Mouse (Mus musculus) hindbrain, embryonic 10.5 days (tissue): Measurements from ENCODE around the gene Tmem102. TPM values are rescaled to one million over a fixed set of nuclear protein-coding genes. Genes with fewer than 3 reads are reported as not detected.

Experiments
- DNase-seq: peaks from one replicate; pipeline ENCODE4 v3.0.0-alpha.2; 2017; ENCODE audit warnings: low spot score
- H3K27ac ChIP-seq: fragments of 300-500 bp; sonication (generic); 2 replicates; pipeline ENCODE4 v1.5.1; 2016; ENCODE audit warnings: mild to moderate bottlenecking, moderate library complexity
- H3K27me3 ChIP-seq: fragments of 300-500 bp; sonication (generic); 2 replicates; pipeline ENCODE4 v1.6.1; 2016; ENCODE audit warnings: mild to moderate bottlenecking; ENCODE audit not compliant: poor library complexity, insufficient read depth, severe bottlenecking
- H3K36me3 ChIP-seq: fragments of 300-500 bp; sonication (generic); 2 replicates; pipeline ENCODE4 v1.6.1; 2016; ENCODE audit warnings: mild to moderate bottlenecking, moderate library complexity
- H3K4me1 ChIP-seq: fragments of 300-500 bp; sonication (generic); replicated peaks from 2 replicates; pipeline ENCODE4 v1.6.1; 2016; ENCODE audit warnings: mild to moderate bottlenecking
- H3K4me3 ChIP-seq: fragments of 300-500 bp; sonication (generic); 2 replicates; pipeline ENCODE4 v1.5.1; 2016; ENCODE audit warnings: mild to moderate bottlenecking, moderate library complexity
- H3K9me3 ChIP-seq: fragments of 300-500 bp; sonication (generic); 2 replicates; pipeline ENCODE4 v1.6.1; 2016; ENCODE audit warnings: mild to moderate bottlenecking, moderate library complexity
- WGBS: fragments of 180-500 bp; shearing (Covaris S2); methylation state at CpG from one replicate; pipeline ENCODE4 v1.1.7; 2016; 5-methylcytosine and 5-hydroxymethylcytosine counted together
- polyA plus RNA-seq: library from polyadenylated mRNA; unstranded; fragments of >200 nt; fragmentation: Nextera tagmentation; extraction: Ambion mirVana; gene quantifications from 2 replicates; pipeline ENCODE4 v1.2.1, GENCODE M21; 2016

Gene Tmem102
- polyA plus RNA-seq, 1 experiment from 2014 or later: 1.3 TPM

- H3K4me1 ChIP-seq: peaks cover 22% of the 10 kb centered on the region
- H3K4me3 ChIP-seq: no peak overlapping the region
- H3K36me3 ChIP-seq: peaks cover 11% of the 10 kb centered on the region
- DNase-seq: no peak
- H3K27me3 ChIP-seq: peaks cover 52% of the 10 kb centered on the region
- H3K9me3 ChIP-seq: no peaks in the 10 kb centered on the region
- no peak overlapping the region for H3K27ac ChIP-seq
- WGBS: 69% methylated on average over 10 of the region's 10 CpGs
These were observed 29.7 kb downstream of the Tmem102 start for GRCm38 (mm10) chr11:69775716-69776115.

DNA sequence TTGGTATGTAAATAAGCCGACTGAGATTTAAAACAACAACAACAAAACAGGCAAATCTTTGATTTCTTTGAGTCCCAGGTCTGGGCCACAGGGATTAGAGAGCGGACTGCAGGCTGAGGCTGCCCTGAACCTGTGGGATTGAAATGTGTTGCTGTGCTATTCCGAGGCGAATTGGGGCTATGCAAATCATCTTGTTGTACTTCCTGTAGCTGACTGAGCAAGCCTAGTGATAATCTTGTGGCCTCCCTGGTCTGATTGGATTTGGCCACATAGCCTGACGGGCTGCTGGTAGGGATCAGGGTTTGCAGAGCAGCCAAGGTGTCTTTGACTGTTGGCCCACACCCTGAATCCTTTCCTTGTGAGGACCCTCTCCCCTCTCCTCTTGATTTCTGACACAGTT, 30.5 kb downstream of the Tmem102 start:
- 60% methylated on average over 5 of the region's 5 CpGs for WGBS

GRCm38 (mm10) chr11:69767625-69767909, 37.9 kb downstream of the Tmem102 start:
- WGBS: 67% methylated on average over 4 of the region's 4 CpGs
- H3K4me3 ChIP-seq: no peak overlapping the region
- peaks cover 30% of the 10 kb centered on the region for H3K4me1 ChIP-seq

More for the DNA sequence above, 30.5 kb downstream of the Tmem102 start:
- Histone ChIP-seq H3K4me3 (no peak overlapping the region), H3K9me3 (no peaks in the 10 kb centered on the region), H3K27me3 (peaks cover 48% of the 10 kb centered on the region), H3K4me1 (peaks cover 22% of the 10 kb centered on the region), H3K36me3 (peaks cover 11% of the 10 kb centered on the region), H3K27ac (no peak overlapping the region)
- no peak for DNase-seq

DNA sequence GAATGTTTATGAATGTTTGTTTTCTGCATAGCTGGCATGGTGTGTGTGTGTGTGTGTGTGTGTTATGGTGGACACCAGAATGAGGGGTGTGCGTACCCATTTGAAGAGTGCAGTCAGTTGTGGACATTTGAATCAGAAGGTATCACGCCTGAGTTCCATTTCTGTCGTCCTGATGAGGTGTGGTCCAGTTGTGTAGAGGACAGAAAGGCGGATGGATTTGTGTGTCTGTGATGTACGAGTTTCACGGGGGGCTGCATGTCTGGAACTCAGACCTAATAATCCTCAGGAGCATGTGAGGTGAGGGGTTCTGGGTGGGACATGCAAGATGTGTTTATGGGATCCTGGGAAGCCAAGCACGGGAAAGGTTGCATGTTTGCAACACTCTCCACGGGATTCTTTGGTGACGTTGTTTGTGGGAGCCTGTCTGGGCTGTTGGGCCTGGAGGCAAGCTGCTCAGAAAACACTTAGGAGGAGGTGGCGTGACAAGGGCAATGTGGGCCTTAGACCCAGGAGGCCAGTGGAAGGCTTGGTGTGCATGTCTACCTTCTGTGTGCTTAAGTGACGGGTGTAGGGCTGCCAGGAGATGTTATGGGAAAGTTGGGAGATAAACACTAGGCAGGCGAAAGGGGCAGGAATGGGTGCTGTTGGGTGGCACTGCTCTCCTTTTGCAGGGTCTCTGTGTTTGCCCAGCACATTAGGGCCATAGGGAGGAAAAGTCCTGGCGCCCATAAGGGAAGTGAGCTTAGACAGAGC, 38.4 kb downstream of the Tmem102 start:
- WGBS: 69% methylated on average over 13 of the region's 13 CpGs
- Histone ChIP-seq H3K9me3 (no peaks in the 10 kb centered on the region), H3K4me3 (peak overlapping the region; percentile 85), H3K4me1 (peaks cover 30% of the 10 kb centered on the region), H3K36me3 (no peaks in the 10 kb centered on the region), H3K27me3 (peaks cover 13% of the 10 kb centered on the region; the same call in 1 of the 2 replicates), H3K27ac (0 out of 2 replicates have a peak overlapping the region, but pooled peaks have one; percentile 94)
- DNase-seq: no peak

More at GRCm38 (mm10) chr11:69767625-69767909, 37.9 kb downstream of the Tmem102 start:
- Histone ChIP-seq H3K36me3 (no peaks in the 10 kb centered on the region), H3K9me3 (no peaks in the 10 kb centered on the region), H3K27ac (no peak overlapping the region), H3K27me3 (peaks cover 13% of the 10 kb centered on the region; the same call in 1 of the 2 replicates)
- no peak for DNase-seq

DNA sequence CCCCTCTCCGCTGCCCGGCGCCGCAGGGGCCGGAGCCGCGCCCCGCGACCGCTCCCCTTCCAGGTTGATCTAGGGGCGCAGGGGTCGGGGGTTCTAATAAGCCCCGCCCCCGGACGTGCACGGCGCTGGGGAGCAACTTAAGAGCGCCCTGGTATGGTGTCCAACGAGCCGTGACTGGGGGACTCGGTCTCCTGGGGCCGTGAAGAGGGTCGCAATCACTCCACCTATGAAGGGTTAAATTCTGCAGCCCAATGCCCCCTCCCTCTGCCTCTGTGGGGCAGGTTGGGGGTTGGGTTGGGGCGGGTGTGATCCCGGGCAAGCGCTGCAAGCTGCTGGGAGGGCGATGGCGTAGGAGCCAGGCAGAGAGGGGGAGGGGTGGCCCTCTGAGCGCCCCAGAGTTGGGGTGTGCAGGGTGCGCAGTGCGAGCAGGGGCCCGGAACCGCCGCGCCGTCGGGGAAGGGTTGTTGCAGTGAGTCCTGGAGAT, 39.3 kb downstream of the Tmem102 start:
- WGBS: under 1% methylated on average over 37 of the region's 37 CpGs
- H3K4me3 ChIP-seq: peak overlapping the region; percentile 85
- H3K4me1 ChIP-seq: peaks cover 33% of the 10 kb centered on the region
- H3K27me3 ChIP-seq: peaks cover 13% of the 10 kb centered on the region; the same call in 1 of the 2 replicates
- peak overlapping the region; percentile 94 for H3K27ac ChIP-seq
- no peaks in the 10 kb centered on the region for H3K36me3 ChIP-seq
- DNase-seq: peak; percentile 57
- no peaks in the 10 kb centered on the region for H3K9me3 ChIP-seq

GRCm38 (mm10) chr11:69765221-69766125, 40.0 kb downstream of the Tmem102 start, which contains the start of gene Zbtb4:
Zbtb4 (plus strand) TSS chr11:69765912.
- H3K9me3 ChIP-seq: no peaks in the 10 kb centered on the region
- H3K27me3 ChIP-seq: peaks cover 13% of the 10 kb centered on the region; the same call in 1 of the 2 replicates
- peaks cover 39% of the 10 kb centered on the region for H3K4me1 ChIP-seq
- H3K4me3 ChIP-seq: peak within 1 kb of the TSS; percentile 85
- WGBS: 18% methylated on average over 54 of the region's 55 CpGs
- H3K36me3 ChIP-seq: no peaks in the 10 kb centered on the region
- peak; percentile 46 for DNase-seq
- peak within 1 kb of the TSS; percentile 94 for H3K27ac ChIP-seq

GRCm38 (mm10) chr11:69763551-69763950, 41.9 kb downstream of the Tmem102 start:
- Histone ChIP-seq H3K27me3 (peaks cover 13% of the 10 kb centered on the region; the same call in 1 of the 2 replicates), H3K9me3 (no peaks in the 10 kb centered on the region), H3K4me1 (peaks cover 54% of the 10 kb centered on the region), H3K36me3 (no peaks in the 10 kb centered on the region), H3K27ac (no peak overlapping the region), H3K4me3 (no peak overlapping the region)
- WGBS: 70% methylated on average over 7 of the region's 7 CpGs
- no peak for DNase-seq

GRCm38 (mm10) chr11:69761868-69762267, 43.6 kb downstream of the Tmem102 start, which contains the start of gene Slc35g3:
Slc35g3 (minus strand) TSS chr11:69761968.
- whole genome bisulfite sequencing: 77% methylated on average over 1 of the region's 1 CpGs
- Histone ChIP-seq H3K36me3 (no peaks in the 10 kb centered on the region), H3K4me1 (peaks cover 47% of the 10 kb centered on the region), H3K9me3 (no peaks in the 10 kb centered on the region), H3K27me3 (peaks cover under 1% of the 10 kb centered on the region; the same call in 1 of the 2 replicates), H3K27ac (peak within 1 kb of the TSS; percentile 97), H3K4me3 (peak within 1 kb of the TSS; percentile 21)
- no peak for DNase-seq

DNA sequence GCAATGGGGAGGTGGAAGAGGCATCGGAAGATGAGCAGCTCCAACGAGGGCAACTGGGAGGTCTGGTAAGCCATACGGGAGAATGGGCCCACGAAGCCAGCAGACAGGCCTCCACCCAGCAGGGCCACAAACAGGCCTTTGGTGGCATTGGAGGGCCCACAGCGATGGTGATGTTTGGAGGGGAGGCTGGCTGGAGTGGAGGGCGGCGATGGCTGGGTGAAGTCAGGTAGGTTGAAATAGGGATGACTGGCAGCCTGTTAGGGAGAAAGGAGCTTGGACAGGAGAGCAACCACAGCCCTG, 44.6 kb downstream of the Tmem102 start:
- Histone ChIP-seq H3K36me3 (no peaks in the 10 kb centered on the region), H3K9me3 (no peaks in the 10 kb centered on the region), H3K4me1 (peaks cover 47% of the 10 kb centered on the region), H3K27me3 (no peaks in the 10 kb centered on the region), H3K4me3 (peak overlapping the region; percentile 21), H3K27ac (peak overlapping the region; percentile 97)
- DNase-seq: no peak
- WGBS: 91% methylated on average over 7 of the region's 7 CpGs

GRCm38 (mm10) chr11:69760160-69760900, 45.1 kb downstream of the Tmem102 start:
- no peaks in the 10 kb centered on the region for H3K27me3 ChIP-seq
- H3K4me3 ChIP-seq: peak overlapping the region; percentile 66
- H3K4me1 ChIP-seq: peaks cover 47% of the 10 kb centered on the region
- H3K9me3 ChIP-seq: no peaks in the 10 kb centered on the region
- no peak for DNase-seq
- H3K36me3 ChIP-seq: no peaks in the 10 kb centered on the region
- 81% methylated on average over 14 of the region's 14 CpGs for WGBS
- H3K27ac ChIP-seq: peak overlapping the region; percentile 97

GRCm38 (mm10) chr11:69758971-69759721, 46.3 kb downstream of the Tmem102 start:
- Histone ChIP-seq H3K4me1 (peaks cover 52% of the 10 kb centered on the region), H3K27me3 (no peaks in the 10 kb centered on the region), H3K4me3 (peak overlapping the region; percentile 66), H3K27ac (peak overlapping the region; percentile 97), H3K36me3 (no peaks in the 10 kb centered on the region), H3K9me3 (no peaks in the 10 kb centered on the region)
- DNase-seq: peak; percentile 93
- under 1% methylated on average over 37 of the region's 37 CpGs for WGBS
